Mouse (Mus musculus): ENCODE results near the gene Serpind1. TPM values are rescaled to one million over a fixed set of nuclear protein-coding genes. Genes with fewer than 3 reads are reported as not detected.

Serpind1 gene
- polyA plus RNA-seq, 2 experiments = 113 to 154 TPM

GRCm38 (mm10) chr16:17331855-17332254 lies 684 bp downstream of the Serpind1 start:
- no peaks in the 10 kb centered on the region for H3K9me3 ChIP-seq (ENCODE audit: control insufficient read depth, low read length)
- WGBS (ENCODE audit: insufficient replicate concordance) = 73% methylated on average over 5 of the region's 5 CpGs
- H3K36me3 ChIP-seq (replicated peaks; ENCODE audit: control insufficient read depth, insufficient read depth, low read depth) = no peaks in the 10 kb centered on the region; the same call in 1 of the 2 replicates
- TF ChIP-seq CTCF (IDR thresholded peaks at IDR 0.05; ENCODE audit: low read depth) (no peak), EP300 (IDR thresholded peaks at IDR 0.05; ENCODE audit: low read depth) (no peak)
- ATAC-seq (ENCODE audit: insufficient read depth) = no peak
- peak overlapping the region; percentile 9; the same call in 1 of the 2 replicates for H3K4me2 ChIP-seq (ENCODE audit: low read depth)
- no peaks in the 10 kb centered on the region for H3K4me1 ChIP-seq (replicated peaks; ENCODE audit: control insufficient read depth in 2 of 2, insufficient read depth in 2 of 2, low read length in 1 of 2)
- DNase-seq (ENCODE audit: low read depth in 3 of 3, low spot score in 3 of 3) = no peak
- no peak overlapping the region for H3K9ac ChIP-seq (replicated peaks)
- H3K27ac ChIP-seq = no peak overlapping the region
- H3K4me3 ChIP-seq (ENCODE audit: insufficient read depth in 1 of 2, low read depth in 2 of 2, low read length in 2 of 2) = peak overlapping the region; percentile 12 to 74; a peak in 3 of 4 replicates
- no peaks in the 10 kb centered on the region for H3K27me3 ChIP-seq (ENCODE audit: control insufficient read depth, insufficient read depth, low read length)

GRCm38 (mm10) chr16:17334574-17334973 lies 3.4 kb downstream of the Serpind1 start:
- H3K9ac ChIP-seq (replicated peaks) = no peak overlapping the region; the same call in 1 of the 2 replicates
- H3K27me3 ChIP-seq (ENCODE audit: control insufficient read depth, insufficient read depth, low read length) = no peaks in the 10 kb centered on the region
- peaks cover 2% of the 10 kb centered on the region for H3K36me3 ChIP-seq (replicated peaks; ENCODE audit: control insufficient read depth, insufficient read depth, low read depth)
- ATAC-seq (ENCODE audit: insufficient read depth) = no peak
- no peak for TF ChIP-seq CTCF (IDR thresholded peaks at IDR 0.05; ENCODE audit: low read depth)
- TF ChIP-seq EP300 (IDR thresholded peaks at IDR 0.05; ENCODE audit: low read depth) = no peak
- peak overlapping the region; percentile 23 for H3K4me2 ChIP-seq (ENCODE audit: low read depth)
- H3K27ac ChIP-seq = no peak overlapping the region
- no peak overlapping the region for H3K4me3 ChIP-seq (ENCODE audit: insufficient read depth in 1 of 2, low read depth in 2 of 2, low read length in 2 of 2)
- no peak for DNase-seq (ENCODE audit: low read depth in 3 of 3, low spot score in 3 of 3)
- no peaks in the 10 kb centered on the region for H3K9me3 ChIP-seq (ENCODE audit: control insufficient read depth, low read length)
- H3K4me1 ChIP-seq (replicated peaks; ENCODE audit: control insufficient read depth in 2 of 2, insufficient read depth in 2 of 2, low read length in 1 of 2) = no peaks in the 10 kb centered on the region

- TF ChIP-seq EP300 (IDR thresholded peaks at IDR 0.05; ENCODE audit: low read depth) (no peak), CTCF (IDR thresholded peaks at IDR 0.05; ENCODE audit: low read depth) (no peak)
- DNase-seq (ENCODE audit: low read depth in 3 of 3, low spot score in 3 of 3) (no peak), ATAC-seq (ENCODE audit: insufficient read depth) (no peak)
- Histone ChIP-seq H3K36me3 (replicated peaks; ENCODE audit: control insufficient read depth, insufficient read depth, low read depth) (peaks cover 4% of the 10 kb centered on the region), H3K4me2 (ENCODE audit: low read depth) (no peak overlapping the region), H3K27me3 (ENCODE audit: control insufficient read depth, insufficient read depth, low read length) (no peaks in the 10 kb centered on the region), H3K9ac (replicated peaks) (no peak overlapping the region), H3K4me3 (ENCODE audit: insufficient read depth in 1 of 2, low read depth in 2 of 2, low read length in 2 of 2) (no peak overlapping the region), H3K4me1 (replicated peaks; ENCODE audit: control insufficient read depth in 2 of 2, insufficient read depth in 2 of 2, low read length in 1 of 2) (no peaks in the 10 kb centered on the region; a peak in 1 of 4 replicates), H3K27ac (no peak overlapping the region), H3K9me3 (ENCODE audit: control insufficient read depth, low read length) (no peaks in the 10 kb centered on the region)
- 54% methylated on average over 1 of the region's 1 CpGs for WGBS (ENCODE audit: insufficient replicate concordance)
Observed at GRCm38 (mm10) chr16:17336089-17336488, 4.9 kb downstream of the Serpind1 start.

- H3K4me1 ChIP-seq (replicated peaks; ENCODE audit: control insufficient read depth in 2 of 2, insufficient read depth in 2 of 2, low read length in 1 of 2) = peaks cover 0 to 9% of the 10 kb centered on the region in 2 experiments; a peak in 3 of 4 replicates
- H3K9me3 ChIP-seq (ENCODE audit: control insufficient read depth, low read length) = no peaks in the 10 kb centered on the region
- TF ChIP-seq EP300 (IDR thresholded peaks at IDR 0.05; ENCODE audit: low read depth) = no peak
- TF ChIP-seq CTCF (IDR thresholded peaks at IDR 0.05; ENCODE audit: low read depth) = no peak
- no peak overlapping the region for H3K4me3 ChIP-seq (ENCODE audit: insufficient read depth in 1 of 2, low read depth in 2 of 2, low read length in 2 of 2)
- no peak overlapping the region for H3K27ac ChIP-seq
- DNase-seq (ENCODE audit: low read depth in 3 of 3, low spot score in 3 of 3) (no peak), ATAC-seq (ENCODE audit: insufficient read depth) (no peak)
- H3K27me3 ChIP-seq (ENCODE audit: control insufficient read depth, insufficient read depth, low read length) = no peaks in the 10 kb centered on the region
- H3K36me3 ChIP-seq (replicated peaks; ENCODE audit: control insufficient read depth, insufficient read depth, low read depth) = peaks cover 4% of the 10 kb centered on the region
- H3K4me2 ChIP-seq (ENCODE audit: low read depth) = no peak overlapping the region
- 85% methylated on average over 7 of the region's 7 CpGs for WGBS (ENCODE audit: insufficient replicate concordance)
- H3K9ac ChIP-seq (replicated peaks) = no peak overlapping the region
Observed at GRCm38 (mm10) chr16:17339701-17340100, 8.5 kb downstream of the Serpind1 start.

GRCm38 (mm10) chr16:17340705-17341104 lies 9.5 kb downstream of the Serpind1 start:
- H3K4me1 ChIP-seq (replicated peaks; ENCODE audit: control insufficient read depth in 2 of 2, insufficient read depth in 2 of 2, low read length in 1 of 2) = peaks cover 0 to 13% of the 10 kb centered on the region in 2 experiments; a peak in 3 of 4 replicates
- H3K9ac ChIP-seq (replicated peaks) = no peak overlapping the region
- peaks cover 4% of the 10 kb centered on the region for H3K36me3 ChIP-seq (replicated peaks; ENCODE audit: control insufficient read depth, insufficient read depth, low read depth)
- H3K9me3 ChIP-seq (ENCODE audit: control insufficient read depth, low read length) = no peaks in the 10 kb centered on the region
- no peak for ATAC-seq (ENCODE audit: insufficient read depth)
- TF ChIP-seq CTCF (IDR thresholded peaks at IDR 0.05; ENCODE audit: low read depth) (no peak), EP300 (IDR thresholded peaks at IDR 0.05; ENCODE audit: low read depth) (no peak)
- 78% methylated on average over 2 of the region's 2 CpGs for WGBS (ENCODE audit: insufficient replicate concordance)
- H3K4me3 ChIP-seq (ENCODE audit: insufficient read depth in 1 of 2, low read depth in 2 of 2, low read length in 2 of 2) = no peak overlapping the region
- H3K27me3 ChIP-seq (ENCODE audit: control insufficient read depth, insufficient read depth, low read length) = no peaks in the 10 kb centered on the region
- no peak for DNase-seq (ENCODE audit: low read depth in 3 of 3, low spot score in 3 of 3)
- no peak overlapping the region for H3K27ac ChIP-seq
- H3K4me2 ChIP-seq (ENCODE audit: low read depth) = no peak overlapping the region

Measured in liver, embryonic 14.5 days (tissue).